Comparison of ENCODE assay signal across 8 mouse cellular contexts in the genomic region with DNA sequence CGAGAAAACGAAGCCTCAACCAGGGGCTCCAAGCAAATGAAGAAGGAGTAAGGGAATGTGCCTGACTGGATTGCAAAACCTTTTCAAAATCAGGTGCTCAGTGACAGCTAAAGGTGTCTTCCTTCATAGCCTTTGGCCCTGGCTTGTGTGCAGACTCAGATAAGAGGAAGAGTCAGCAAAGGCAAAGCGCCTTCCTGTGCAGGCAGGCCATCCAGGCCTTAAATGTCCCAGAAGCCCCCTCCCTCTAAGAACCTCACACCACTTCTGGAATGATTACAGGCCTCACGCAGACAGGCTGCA. TPM values are rescaled to one million over a fixed set of nuclear protein-coding genes. Genes with fewer than 3 reads are reported as not detected.
DNase-seq lines count a peak whose midpoint lies in the region; ATAC-seq and TF ChIP-seq lines count a peak whose summit lies in the region.

No protein-coding gene starts in this region.

- H3K4me2 ChIP-seq in hindbrain, embryonic 15.5 days: peak overlapping the region; percentile 60
- peak overlapping the region; percentile 75 for H3K4me2 ChIP-seq in midbrain, embryonic 11.5 days

- H3K9ac ChIP-seq in hindbrain, embryonic 15.5 days: peak overlapping the region; percentile 82
- H3K9ac ChIP-seq in midbrain, embryonic 11.5 days (ENCODE audit: low read length): peak overlapping the region; percentile 89

- no peak for TF ChIP-seq CTCF in left cerebral cortex, adult 2 months (IDR thresholded peaks at IDR 0.05)

- no peak for DNase-seq in left cerebral cortex, adult 2 months (ENCODE audit: extremely low spot score in 1 of 2, low spot score in 2 of 2)
- no peak for DNase-seq in left cerebral cortex, postnatal 10 days (ENCODE audit: extremely low spot score in 1 of 2, low spot score in 2 of 2)
- peak; percentile 45 for DNase-seq in c-Kit-positive CD71-positive TER-119-positive erythroid progenitor cells, embryonic 14.5 days (ENCODE audit: low spot score)
- peak; percentile 91 for DNase-seq in midbrain, embryonic 11.5 days (ENCODE audit: low spot score, missing footprints)
- no peak for DNase-seq in thymus, postnatal 14 days
- DNase-seq in adrenal gland, postnatal 10 days: no peak
- DNase-seq in layer of hippocampus, postnatal 36 days: no peak

- no peaks in the 10 kb centered on the region for H3K9me3 ChIP-seq in hindbrain, embryonic 15.5 days
- H3K9me3 ChIP-seq in midbrain, embryonic 11.5 days (ENCODE audit: control insufficient read depth, low read length): no peaks in the 10 kb centered on the region

- peak; percentile 13; the same call in 1 of the 2 replicates for ATAC-seq in hindbrain, embryonic 15.5 days (ENCODE audit: low FRiP score, low read depth)
- no peak for ATAC-seq in midbrain, embryonic 11.5 days (ENCODE audit: low FRiP score)

- H3K27ac ChIP-seq in left cerebral cortex, adult 2 months: peak overlapping the region; percentile 96
- H3K27ac ChIP-seq in hindbrain, embryonic 15.5 days (replicated peaks): peak overlapping the region; percentile 88
- no peak overlapping the region for H3K27ac ChIP-seq in midbrain, embryonic 11.5 days (ENCODE audit: low read depth, low read length)

- H3K27me3 ChIP-seq in hindbrain, embryonic 15.5 days: 0 out of 2 replicates have a peak, but pooled peaks cover 3% of the 10 kb centered on the region
- no peaks in the 10 kb centered on the region for H3K27me3 ChIP-seq in midbrain, embryonic 11.5 days (ENCODE audit: control insufficient read depth, insufficient read depth, low read length)

- peaks cover 20% of the 10 kb centered on the region for H3K4me1 ChIP-seq in hindbrain, embryonic 15.5 days (replicated peaks)
- peaks cover 3% of the 10 kb centered on the region; the same call in 1 of the 2 replicates for H3K4me1 ChIP-seq in midbrain, embryonic 11.5 days (ENCODE audit: control insufficient read depth, insufficient read depth, low read length)

- peak overlapping the region; percentile 95 for H3K4me3 ChIP-seq in left cerebral cortex, adult 2 months
- H3K4me3 ChIP-seq in hindbrain, embryonic 15.5 days: peak overlapping the region; percentile 98
- peak overlapping the region; percentile 80 for H3K4me3 ChIP-seq in midbrain, embryonic 11.5 days (ENCODE audit: low read depth, low read length)

- H3K36me3 ChIP-seq in hindbrain, embryonic 15.5 days: no peaks in the 10 kb centered on the region
- H3K36me3 ChIP-seq in midbrain, embryonic 11.5 days (ENCODE audit: control insufficient read depth, insufficient read depth, low read length): no peaks in the 10 kb centered on the region

- intact Hi-C loops in left cerebral cortex, adult 2 months (cut with DNase I): loop anchor here (5.0 kb wide), 2 partner anchors 66 to 144 kb away; no protein-coding TSS in a partner anchor
- intact Hi-C loops in left cerebral cortex, postnatal 10 days (cut with DNase I): no loop called here

- WGBS in hindbrain, embryonic 15.5 days: 18% methylated on average over 4 of the region's 4 CpGs
- 17% methylated on average over 4 of the region's 4 CpGs for WGBS in midbrain, embryonic 11.5 days

RNA-seq across cellular contexts. Expression of a gene that starts 0.8 kb away (rescaled TPM):
- 10 to 100 TPM; 84.5 to 87.4 TPM for total RNA-seq in left cerebral cortex, adult 2 months (2021)
- total RNA-seq in left cerebral cortex, postnatal 10 days (2021): 10 to 100 TPM; 72.2 to 73.0 TPM
- polyA plus RNA-seq in hindbrain, embryonic 15.5 days (2015; fragmentation: Nextera tagmentation; extraction: Ambion mirVana): 23.0 and 24.5 TPM in 2 replicates
- polyA plus RNA-seq in midbrain, embryonic 11.5 days (2014; fragmentation: Nextera tagmentation; extraction: Ambion mirVana): 8.6 and 8.8 TPM in 2 replicates
- total RNA-seq in adrenal gland, postnatal 10 days (2021): 10 to 100 TPM; 16.7 to 25.0 TPM
- 10 to 100 TPM; 71.8 to 85.8 TPM for total RNA-seq in layer of hippocampus, postnatal 36 days (2021)

RNA-seq across cellular contexts. Expression of a gene that starts 52.7 kb away (rescaled TPM):
- total RNA-seq in left cerebral cortex, adult 2 months (2021): 10 to 100 TPM; 83.9 to 88.2 TPM
- 10 to 100 TPM; 76.1 to 77.7 TPM for total RNA-seq in left cerebral cortex, postnatal 10 days (2021)
- 12.3 and 63.3 TPM in 2 replicates for polyA plus RNA-seq in hindbrain, embryonic 15.5 days (2015; fragmentation: Nextera tagmentation; extraction: Ambion mirVana)
- 55.5 and 61.5 TPM in 2 replicates for polyA plus RNA-seq in midbrain, embryonic 11.5 days (2014; fragmentation: Nextera tagmentation; extraction: Ambion mirVana)
- 1 to 10 TPM in 1 of 2 experiments, under 1 TPM in 1; 0.91 to 1.5 TPM for total RNA-seq in adrenal gland, postnatal 10 days (2021)
- total RNA-seq in layer of hippocampus, postnatal 36 days (2021): 100 to 1,000 TPM in 1 of 2 experiments, 10 to 100 TPM in 1; 94.7 to 107 TPM

Comparison
In these comparisons a context has a peak if more than half of its experiments do, and no peak if none do; other contexts are left out.
1. DNase-seq: peak in c-Kit-positive CD71-positive TER-119-positive erythroid progenitor cells, embryonic 14.5 days (single experiment) and midbrain, embryonic 11.5 days (single experiment); none in left cerebral cortex, adult 2 months (0 of 2), left cerebral cortex, postnatal 10 days (0 of 2), thymus, postnatal 14 days (single experiment), adrenal gland, postnatal 10 days (single experiment) and layer of hippocampus, postnatal 36 days (0 of 2).
2. RNA of a gene that starts 52.7 kb away (total RNA-seq): 94.7 to 107 TPM in layer of hippocampus, postnatal 36 days, 83.9 to 88.2 TPM in left cerebral cortex, adult 2 months and 76.1 to 77.7 TPM in left cerebral cortex, postnatal 10 days; 0.91 to 1.5 TPM in adrenal gland, postnatal 10 days; every median in the first group is over 10 times any median in the second.
3. Peak in every context shown above with its lines, with median percentiles within 50 percentile points of each other: H3K4me3 ChIP-seq.